20 mouse cellular contexts compared by ENCODE assay signal in the genomic region with DNA sequence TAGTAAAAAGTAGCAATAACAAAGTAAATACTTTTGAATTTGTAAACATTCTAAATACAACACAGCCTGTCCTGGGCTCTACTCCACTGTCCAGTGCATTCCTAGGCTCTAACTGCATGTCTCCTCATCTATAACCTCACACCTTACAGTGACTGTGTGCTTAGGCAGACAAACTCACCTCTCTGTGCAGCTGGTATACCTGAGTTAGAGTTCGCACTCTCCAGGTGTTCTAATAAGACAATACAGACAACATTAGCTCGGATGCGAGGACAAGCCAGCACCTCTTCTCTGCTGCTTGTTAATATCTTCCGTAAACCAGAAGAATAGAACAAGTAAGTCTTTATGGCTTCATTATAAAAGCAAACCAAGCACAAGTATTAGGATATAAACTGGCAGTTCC. TPM values are rescaled to one million over a fixed set of nuclear protein-coding genes. Genes with fewer than 3 reads are reported as not detected.
DNase-seq lines count a peak whose midpoint lies in the region; TF ChIP-seq lines count a peak whose summit lies in the region.
"Had no signal": no experiment of that assay in that cellular context is flagged by ENCODE, and none has a peak within 500 bp of the region (broad histone marks: within the 10 kb centered on the region; RNA-seq: fewer than 3 reads in every experiment).

No protein-coding gene starts in this region.

- 94% methylated on average over 4 of the region's 4 CpGs for WGBS in heart, embryonic 10.5 days
- over 99% methylated on average over 4 of the region's 4 CpGs for WGBS in thymus, adult 2 months

- H3K27ac ChIP-seq in heart, embryonic 10.5 days = no peak overlapping the region
- no peak overlapping the region for H3K27ac ChIP-seq in thymus, adult 2 months (ENCODE audit: control insufficient read depth, insufficient read depth, low read length)
- H3K27ac ChIP-seq: embryonic facial prominence, embryonic 13.5 days; embryonic facial prominence, embryonic 15.5 days; forebrain, embryonic 10.5 days; forebrain, embryonic 12.5 days had no signal

- TF ChIP-seq POLR2A in thymus, adult 2 months (IDR thresholded peaks at IDR 0.05; ENCODE audit: control insufficient read depth, extremely low read depth, insufficient read depth, low read length, poor library complexity) = no peak

- peaks cover 11% of the 10 kb centered on the region; the same call in 1 of the 2 replicates for H3K4me1 ChIP-seq in heart, embryonic 10.5 days
- no peaks in the 10 kb centered on the region for H3K4me1 ChIP-seq in thymus, adult 2 months (replicated peaks; ENCODE audit: control insufficient read depth, insufficient read depth, low read length)
- H3K4me1 ChIP-seq: embryonic facial prominence, embryonic 13.5 days; embryonic facial prominence, embryonic 15.5 days; forebrain, embryonic 10.5 days; forebrain, embryonic 12.5 days had no signal

- H3K36me3 ChIP-seq in heart, embryonic 10.5 days = peaks cover 10% of the 10 kb centered on the region; the same call in 1 of the 2 replicates
- peaks cover 6% of the 10 kb centered on the region for H3K36me3 ChIP-seq in thymus, adult 2 months (ENCODE audit: control insufficient read depth, insufficient read depth, low read length)

- no peak overlapping the region for H3K4me3 ChIP-seq in heart, embryonic 10.5 days
- H3K4me3 ChIP-seq in thymus, adult 2 months (ENCODE audit: control insufficient read depth, insufficient read depth, low read length) = no peak overlapping the region
- H3K4me3 ChIP-seq: embryonic facial prominence, embryonic 13.5 days; embryonic facial prominence, embryonic 15.5 days; erythroblast, embryonic 14.5 days; forebrain, embryonic 10.5 days; forebrain, embryonic 12.5 days had no signal

- peak; percentile 53 for DNase-seq in heart, embryonic 10.5 days (ENCODE audit: low spot score)
- no peak for DNase-seq in heart, adult 8-10 months (ENCODE audit: low spot score)
- DNase-seq in testis, postnatal 10 days (ENCODE audit: low spot score) = peak; percentile 5
- no peak for DNase-seq in testis, postnatal 14 days (ENCODE audit: low spot score)
- DNase-seq in thymus, adult 2 months = no peak
- DNase-seq: adrenal gland, adult 2 months; adrenal gland, postnatal 10 days; adrenal gland, postnatal 25 days; cerebellum, adult 11 months; cerebellum, adult 18-20 months; cerebellum, adult 8-10 months; cerebellum, adult 9-11 months; cerebellum, postnatal 36 days had no signal

- no peaks in the 10 kb centered on the region for H3K27me3 ChIP-seq in heart, embryonic 10.5 days (ENCODE audit: insufficient read depth, poor library complexity, severe bottlenecking)
- H3K27me3 ChIP-seq in thymus, adult 2 months (ENCODE audit: control insufficient read depth, insufficient read depth, low read length) = no peaks in the 10 kb centered on the region
- H3K27me3 ChIP-seq: embryonic facial prominence, embryonic 13.5 days; embryonic facial prominence, embryonic 15.5 days; forebrain, embryonic 12.5 days had no signal

- no peaks in the 10 kb centered on the region for H3K9me3 ChIP-seq in heart, embryonic 10.5 days
- H3K9me3 ChIP-seq: embryonic facial prominence, embryonic 13.5 days; embryonic facial prominence, embryonic 15.5 days; forebrain, embryonic 10.5 days; forebrain, embryonic 12.5 days had no signal

- no peak for TF ChIP-seq CTCF in thymus, adult 2 months (IDR thresholded peaks at IDR 0.05; ENCODE audit: borderline replicate concordance, control insufficient read depth, extremely low read depth, insufficient read depth, low read length, poor library complexity)

RNA-seq across cellular contexts. Expression of gene St8sia1, which starts 55.9 kb away (rescaled TPM):
- polyA plus RNA-seq in heart, embryonic 10.5 days (2016; fragmentation: Nextera tagmentation; extraction: Ambion mirVana) = 3.1 and 3.4 TPM in 2 replicates
- under 1 TPM; 0.09 to 0.25 (median 0.17) TPM for total RNA-seq in heart, adult 8-10 months (2022)
- 22.6 and 26.4 TPM in 2 replicates for polyA plus RNA-seq in thymus, adult 2 months (2012; rRNA removed)
- total RNA-seq: MEL had no signal
- polyA plus RNA-seq: C2C12; erythroblast, embryonic 14.5 days had no signal

Comparison
In these comparisons a context has a peak if more than half of its experiments do, and no peak if none do; other contexts are left out.
1. DNase-seq: peak in heart, embryonic 10.5 days (single experiment) and testis, postnatal 10 days (single experiment); none in heart, adult 8-10 months (single experiment), testis, postnatal 14 days (single experiment) and thymus, adult 2 months (single experiment).